Mouse (Mus musculus): ENCODE measurements around the gene Asb16. TPM values are rescaled to one million over a fixed set of nuclear protein-coding genes. Genes with fewer than 3 reads are reported as not detected.

Asb16 gene
- polyA plus RNA-seq (2014; fragmentation: Nextera tagmentation; extraction: Ambion mirVana): not detected in 2 replicates

DNA sequence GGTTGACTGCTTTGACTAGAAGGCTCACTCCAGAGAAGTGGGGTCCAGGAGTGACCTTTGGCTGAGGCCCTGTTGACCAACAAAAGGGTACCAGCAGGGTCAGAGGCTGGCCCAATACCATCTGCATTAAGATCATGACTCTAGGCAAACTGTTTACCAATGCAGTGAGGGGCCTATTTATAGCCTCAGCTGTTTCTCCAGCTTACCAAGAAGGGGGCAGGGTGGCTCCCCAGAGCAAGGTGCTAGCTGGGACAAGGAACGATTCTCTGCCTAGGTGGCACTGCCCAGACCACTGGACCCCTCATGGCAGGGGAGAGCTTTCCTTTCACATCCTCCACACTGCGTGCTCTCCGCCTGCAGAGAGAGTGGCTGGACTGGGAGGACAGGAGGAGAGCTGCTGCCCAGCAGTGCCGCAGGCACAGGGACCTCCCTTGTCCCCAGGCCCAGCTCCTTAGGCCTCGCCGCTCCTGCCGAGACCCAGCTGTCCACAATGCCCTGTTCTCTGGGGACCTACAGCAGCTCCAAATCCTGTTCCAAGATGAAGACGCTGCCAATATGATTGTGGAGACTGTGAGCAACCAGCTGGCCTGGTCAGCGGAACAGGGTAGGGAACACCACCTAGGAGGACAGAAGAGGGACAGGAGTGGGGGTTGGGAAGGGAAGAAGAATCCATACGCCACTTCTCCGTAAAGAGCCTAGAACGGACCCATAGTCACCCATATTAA is at the start of gene Asb16:
Gene Asb16, plus strand, starts transcription at position 224 of the 725 bp plus-strand sequence.
- no peak for ATAC-seq
- no peak within 1 kb of the TSS for H3K27ac ChIP-seq (ENCODE audit: low read depth, low read length)
- 0 out of 2 replicates have a peak, but pooled peaks cover 4% of the 10 kb centered on the region for H3K4me1 ChIP-seq (ENCODE audit: control insufficient read depth, insufficient read depth, low read length)
- no peak within 1 kb of the TSS for H3K4me2 ChIP-seq (ENCODE audit: low read length)
- no peak for DNase-seq (ENCODE audit: low spot score)
- H3K36me3 ChIP-seq (ENCODE audit: control insufficient read depth, insufficient read depth, low read length): no peaks in the 10 kb centered on the region
- H3K4me3 ChIP-seq (ENCODE audit: low read depth, low read length): no peak within 1 kb of the TSS
- no peaks in the 10 kb centered on the region for H3K27me3 ChIP-seq (replicated peaks; ENCODE audit: control insufficient read depth, insufficient read depth, low read length)
- 82% methylated on average over 12 of the region's 12 CpGs for WGBS
- H3K9me3 ChIP-seq (replicated peaks; ENCODE audit: control insufficient read depth, low read length): no peaks in the 10 kb centered on the region
- H3K9ac ChIP-seq (ENCODE audit: low read length): no peak within 1 kb of the TSS

DNA sequence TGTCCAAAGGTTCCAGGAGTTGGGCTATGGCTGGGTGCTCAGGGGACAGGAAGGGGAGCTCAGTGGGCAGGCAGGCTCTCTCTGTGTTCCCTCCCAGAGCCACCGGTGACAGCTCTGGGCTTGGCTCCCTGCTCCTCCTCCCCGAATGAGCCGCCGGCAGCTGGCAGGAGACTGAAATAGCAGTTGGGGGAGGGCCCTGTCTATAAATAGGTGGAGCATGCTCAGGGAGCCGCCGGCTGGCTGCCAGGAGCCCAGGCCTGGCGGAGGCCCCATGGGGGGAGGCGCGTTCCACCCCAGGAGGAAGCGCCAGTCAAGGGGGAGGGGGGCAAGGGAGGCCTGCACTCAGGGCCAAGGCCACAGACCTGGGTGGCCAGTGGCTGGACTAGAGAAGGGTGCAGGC is 49.8 kb upstream of the Asb16 start:
- ATAC-seq (peak; percentile 94), DNase-seq (ENCODE audit: low spot score) (peak; percentile 96)
- H3K27me3 ChIP-seq (replicated peaks; ENCODE audit: control insufficient read depth, insufficient read depth, low read length): no peaks in the 10 kb centered on the region
- H3K4me2 ChIP-seq (ENCODE audit: low read length): peak overlapping the region; percentile 56
- H3K9ac ChIP-seq (ENCODE audit: low read length): peak overlapping the region; percentile 56
- no peaks in the 10 kb centered on the region for H3K9me3 ChIP-seq (replicated peaks; ENCODE audit: control insufficient read depth, low read length)
- H3K36me3 ChIP-seq (ENCODE audit: control insufficient read depth, insufficient read depth, low read length): peaks cover 35% of the 10 kb centered on the region
- peak overlapping the region; percentile 86 for H3K27ac ChIP-seq (ENCODE audit: low read depth, low read length)
- peaks cover 41% of the 10 kb centered on the region for H3K4me1 ChIP-seq (ENCODE audit: control insufficient read depth, insufficient read depth, low read length)
- H3K4me3 ChIP-seq (ENCODE audit: low read depth, low read length): peak overlapping the region; percentile 18
- WGBS: 0% methylated on average over 9 of the region's 10 CpGs

DNA sequence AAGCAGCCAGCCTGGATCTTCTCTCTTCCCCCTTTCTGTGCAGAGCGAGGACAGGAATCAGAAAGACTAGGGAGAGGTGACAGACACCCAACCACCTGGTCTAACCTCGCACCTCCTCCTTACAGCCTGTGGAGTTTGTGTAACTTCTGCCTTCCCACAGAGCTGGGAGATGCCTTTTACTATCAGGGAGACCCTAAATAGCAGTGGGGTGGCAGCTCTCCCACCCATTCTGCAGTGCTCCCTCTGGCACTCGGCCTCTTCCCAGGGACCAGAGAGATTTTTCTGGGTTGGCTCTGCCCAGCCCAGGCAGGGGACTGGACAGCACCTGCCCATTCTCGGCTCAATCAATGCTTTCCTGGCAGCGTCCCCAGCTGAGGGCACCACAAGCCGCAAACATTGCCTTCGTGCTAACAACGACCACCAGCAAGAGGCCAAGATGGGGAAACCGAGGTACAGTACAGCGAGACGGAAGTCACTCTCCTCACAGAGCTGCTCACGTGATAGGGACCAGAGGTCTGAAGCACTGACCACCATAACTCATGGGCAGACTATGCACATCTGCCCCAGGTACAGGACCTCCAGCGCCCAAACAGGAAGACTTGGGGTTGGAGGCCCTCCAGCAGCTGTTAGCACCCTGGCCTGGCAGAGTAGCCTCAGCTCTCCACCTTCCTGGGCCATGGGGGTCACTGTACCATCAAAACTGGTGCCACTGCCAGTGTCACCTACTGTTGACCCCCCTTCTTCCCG is 49.1 kb upstream of the Asb16 start:
- H3K27me3 ChIP-seq (replicated peaks; ENCODE audit: control insufficient read depth, insufficient read depth, low read length): no peaks in the 10 kb centered on the region
- H3K27ac ChIP-seq (ENCODE audit: low read depth, low read length): peak overlapping the region; percentile 86
- peak overlapping the region; percentile 56 for H3K4me2 ChIP-seq (ENCODE audit: low read length)
- H3K9me3 ChIP-seq (replicated peaks; ENCODE audit: control insufficient read depth, low read length): no peaks in the 10 kb centered on the region
- 0 out of 2 replicates have a peak overlapping the region, but pooled peaks have one; percentile 18 for H3K4me3 ChIP-seq (ENCODE audit: low read depth, low read length)
- DNase-seq (ENCODE audit: low spot score) (peak; percentile 55), ATAC-seq (peak; percentile 55)
- H3K36me3 ChIP-seq (ENCODE audit: control insufficient read depth, insufficient read depth, low read length): peaks cover 39% of the 10 kb centered on the region
- 58% methylated on average over 14 of the region's 14 CpGs for WGBS
- peaks cover 41% of the 10 kb centered on the region for H3K4me1 ChIP-seq (ENCODE audit: control insufficient read depth, insufficient read depth, low read length)
- no peak overlapping the region for H3K9ac ChIP-seq (ENCODE audit: low read length)

DNA sequence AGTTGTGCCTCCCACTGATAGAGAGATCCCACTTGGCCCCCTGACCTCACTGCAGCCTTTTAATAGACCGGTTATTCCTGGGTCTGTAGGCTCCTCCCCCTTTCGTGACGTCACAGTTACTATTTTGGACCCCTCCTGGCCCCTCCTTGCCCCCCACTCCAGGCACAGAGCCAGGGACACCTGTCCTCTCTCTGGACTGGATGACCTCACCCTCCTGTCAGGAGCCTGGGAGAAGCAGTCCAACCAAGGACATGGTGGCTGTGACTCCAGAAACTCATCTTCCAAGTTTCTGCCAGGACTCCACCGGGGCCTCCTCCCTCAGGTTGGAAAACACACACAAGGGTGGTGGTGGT is 48.6 kb upstream of the Asb16 start:
- no peak overlapping the region for H3K4me3 ChIP-seq (ENCODE audit: low read depth, low read length)
- peaks cover 43% of the 10 kb centered on the region for H3K36me3 ChIP-seq (ENCODE audit: control insufficient read depth, insufficient read depth, low read length)
- no peaks in the 10 kb centered on the region for H3K9me3 ChIP-seq (replicated peaks; ENCODE audit: control insufficient read depth, low read length)
- no peak overlapping the region for H3K27ac ChIP-seq (ENCODE audit: low read depth, low read length)
- DNase-seq (ENCODE audit: low spot score) (no peak), ATAC-seq (no peak)
- H3K27me3 ChIP-seq (replicated peaks; ENCODE audit: control insufficient read depth, insufficient read depth, low read length): no peaks in the 10 kb centered on the region
- no peak overlapping the region for H3K4me2 ChIP-seq (ENCODE audit: low read length)
- no peak overlapping the region for H3K9ac ChIP-seq (ENCODE audit: low read length)
- H3K4me1 ChIP-seq (ENCODE audit: control insufficient read depth, insufficient read depth, low read length): peaks cover 41% of the 10 kb centered on the region
- WGBS: 78% methylated on average over 4 of the region's 4 CpGs

DNA sequence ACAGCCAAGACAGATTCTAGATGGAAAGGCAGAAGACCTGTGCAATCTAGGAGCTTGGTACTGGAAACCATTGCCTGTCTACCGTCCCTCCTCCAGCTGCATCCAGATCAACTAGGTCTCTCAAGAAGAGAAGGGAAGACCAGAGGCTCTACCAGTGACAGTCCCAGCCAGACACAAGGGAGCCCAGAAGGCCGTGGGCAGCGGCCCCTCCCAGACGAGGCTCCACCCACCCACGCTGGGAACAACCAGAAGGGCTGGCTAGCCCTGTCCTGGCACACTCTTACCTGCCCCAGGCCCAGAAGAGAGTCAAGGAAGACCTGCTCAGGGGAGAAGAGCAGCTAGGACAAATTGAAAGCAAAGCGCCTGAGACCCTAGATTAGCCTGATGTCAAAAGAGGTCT is 48.1 kb upstream of the Asb16 start:
- no peak overlapping the region for H3K4me2 ChIP-seq (ENCODE audit: low read length)
- H3K4me3 ChIP-seq (ENCODE audit: low read depth, low read length): no peak overlapping the region
- no peak overlapping the region for H3K9ac ChIP-seq (ENCODE audit: low read length)
- no peaks in the 10 kb centered on the region for H3K9me3 ChIP-seq (replicated peaks; ENCODE audit: control insufficient read depth, low read length)
- H3K27ac ChIP-seq (ENCODE audit: low read depth, low read length): no peak overlapping the region
- H3K4me1 ChIP-seq (ENCODE audit: control insufficient read depth, insufficient read depth, low read length): peaks cover 43% of the 10 kb centered on the region
- H3K27me3 ChIP-seq (replicated peaks; ENCODE audit: control insufficient read depth, insufficient read depth, low read length): no peaks in the 10 kb centered on the region
- peaks cover 43% of the 10 kb centered on the region for H3K36me3 ChIP-seq (ENCODE audit: control insufficient read depth, insufficient read depth, low read length)
- ATAC-seq (no peak), DNase-seq (ENCODE audit: low spot score) (no peak)
- 60% methylated on average over 6 of the region's 6 CpGs for WGBS

DNA sequence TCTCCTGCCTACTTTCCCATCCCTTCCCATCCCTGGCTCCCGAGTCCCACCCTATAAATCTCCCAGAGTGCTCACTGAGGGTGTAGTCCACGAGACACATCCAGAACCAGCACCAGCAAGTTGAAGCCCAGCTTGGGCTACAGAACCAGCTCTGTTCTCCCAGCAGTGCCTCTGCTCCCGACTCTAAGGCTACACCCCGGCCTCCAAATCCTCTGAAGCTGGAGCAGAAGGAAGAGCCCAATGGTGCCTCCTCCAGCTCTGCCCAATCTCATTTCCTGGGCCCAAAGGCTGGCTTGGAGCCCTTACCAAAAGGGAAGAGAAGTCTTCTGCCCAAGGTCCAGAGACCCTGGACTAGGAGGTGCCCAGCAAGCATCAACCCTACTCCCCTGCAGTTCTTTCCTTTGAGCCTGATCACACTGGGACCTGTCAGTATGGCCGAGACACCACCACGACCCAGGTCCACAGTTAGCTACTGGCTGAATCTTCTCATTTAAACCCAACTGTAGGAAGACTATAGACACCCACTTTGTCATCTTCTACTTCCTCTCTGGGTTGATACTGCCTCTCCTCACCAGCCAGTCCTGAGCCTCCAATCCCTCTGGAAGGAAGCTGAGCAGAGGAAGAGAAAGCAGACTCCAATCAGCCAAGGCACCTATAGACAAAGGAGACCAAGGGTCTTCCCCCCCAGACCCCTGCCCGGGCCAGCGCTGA is 47.1 kb upstream of the Asb16 start:
- ATAC-seq (no peak), DNase-seq (ENCODE audit: low spot score) (no peak)
- 86% methylated on average over 8 of the region's 8 CpGs for WGBS
- H3K27me3 ChIP-seq (replicated peaks; ENCODE audit: control insufficient read depth, insufficient read depth, low read length): no peaks in the 10 kb centered on the region
- no peak overlapping the region for H3K9ac ChIP-seq (ENCODE audit: low read length)
- no peaks in the 10 kb centered on the region for H3K9me3 ChIP-seq (replicated peaks; ENCODE audit: control insufficient read depth, low read length)
- peaks cover 43% of the 10 kb centered on the region for H3K36me3 ChIP-seq (ENCODE audit: control insufficient read depth, insufficient read depth, low read length)
- H3K27ac ChIP-seq (ENCODE audit: low read depth, low read length): no peak overlapping the region
- H3K4me3 ChIP-seq (ENCODE audit: low read depth, low read length): no peak overlapping the region
- no peak overlapping the region for H3K4me2 ChIP-seq (ENCODE audit: low read length)
- H3K4me1 ChIP-seq (ENCODE audit: control insufficient read depth, insufficient read depth, low read length): peaks cover 52% of the 10 kb centered on the region

DNA sequence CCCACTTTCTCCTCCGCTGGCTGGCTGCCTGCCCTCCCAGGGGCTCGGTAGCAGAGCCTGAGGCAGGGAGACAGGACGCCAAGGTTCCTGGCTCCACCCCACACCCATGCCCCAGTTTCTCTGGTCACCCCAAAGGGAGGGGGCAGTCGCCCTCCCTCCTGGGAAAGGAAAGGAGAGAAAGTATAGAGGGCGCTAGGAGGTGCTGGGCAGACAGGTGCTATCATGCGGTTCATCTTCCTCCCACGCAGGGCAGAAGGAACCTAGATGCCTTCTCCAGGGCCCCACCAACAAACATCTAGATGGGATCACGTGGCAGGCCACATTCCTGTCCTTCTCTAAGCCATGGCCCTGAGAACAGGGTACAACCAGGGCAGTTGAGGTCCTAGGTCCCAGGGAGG is 46.6 kb upstream of the Asb16 start:
- ATAC-seq (no peak), DNase-seq (ENCODE audit: low spot score) (no peak)
- Histone ChIP-seq H3K4me2 (ENCODE audit: low read length) (no peak overlapping the region), H3K27ac (ENCODE audit: low read depth, low read length) (no peak overlapping the region), H3K27me3 (replicated peaks; ENCODE audit: control insufficient read depth, insufficient read depth, low read length) (no peaks in the 10 kb centered on the region), H3K9me3 (replicated peaks; ENCODE audit: control insufficient read depth, low read length) (no peaks in the 10 kb centered on the region), H3K36me3 (ENCODE audit: control insufficient read depth, insufficient read depth, low read length) (peaks cover 43% of the 10 kb centered on the region), H3K4me3 (ENCODE audit: low read depth, low read length) (no peak overlapping the region), H3K9ac (ENCODE audit: low read length) (no peak overlapping the region), H3K4me1 (ENCODE audit: control insufficient read depth, insufficient read depth, low read length) (peaks cover 53% of the 10 kb centered on the region)
- 85% methylated on average over 8 of the region's 8 CpGs for WGBS

DNA sequence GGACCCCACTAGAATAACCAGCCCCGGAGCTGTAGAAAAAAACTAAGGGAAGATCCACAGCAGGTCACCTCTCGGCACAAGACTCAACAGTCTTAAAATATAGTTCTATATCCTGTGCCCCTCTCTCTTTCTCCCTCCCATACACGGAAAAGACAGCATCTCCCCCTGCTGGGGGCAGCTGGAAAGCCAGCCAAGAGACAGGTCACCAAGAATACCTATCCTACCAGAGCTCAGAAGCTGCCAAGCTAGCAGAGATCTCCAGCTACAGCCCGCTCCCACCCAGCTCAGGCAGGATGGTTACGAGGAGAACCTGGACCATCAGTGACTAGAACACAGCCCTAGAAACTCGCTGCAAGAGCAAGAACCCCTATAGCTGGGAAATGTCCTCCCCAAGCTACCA is 45.4 kb upstream of the Asb16 start:
- peaks cover 53% of the 10 kb centered on the region for H3K4me1 ChIP-seq (ENCODE audit: control insufficient read depth, insufficient read depth, low read length)
- H3K36me3 ChIP-seq (ENCODE audit: control insufficient read depth, insufficient read depth, low read length): peaks cover 37% of the 10 kb centered on the region
- H3K9ac ChIP-seq (ENCODE audit: low read length): no peak overlapping the region; the same call in 1 of the 2 replicates
- H3K27ac ChIP-seq (ENCODE audit: low read depth, low read length): no peak overlapping the region
- H3K4me2 ChIP-seq (ENCODE audit: low read length): no peak overlapping the region
- 48% methylated on average over 6 of the region's 6 CpGs for WGBS
- no peak for ATAC-seq
- no peaks in the 10 kb centered on the region for H3K27me3 ChIP-seq (replicated peaks; ENCODE audit: control insufficient read depth, insufficient read depth, low read length)
- H3K9me3 ChIP-seq (replicated peaks; ENCODE audit: control insufficient read depth, low read length): no peaks in the 10 kb centered on the region
- H3K4me3 ChIP-seq (ENCODE audit: low read depth, low read length): no peak overlapping the region
- DNase-seq (ENCODE audit: low spot score): peak; percentile 52

Data from forebrain, embryonic 14.5 days (tissue).